Mouse (Mus musculus): ENCODE measurements around the gene Naif1.

The Naif1 gene

DNA sequence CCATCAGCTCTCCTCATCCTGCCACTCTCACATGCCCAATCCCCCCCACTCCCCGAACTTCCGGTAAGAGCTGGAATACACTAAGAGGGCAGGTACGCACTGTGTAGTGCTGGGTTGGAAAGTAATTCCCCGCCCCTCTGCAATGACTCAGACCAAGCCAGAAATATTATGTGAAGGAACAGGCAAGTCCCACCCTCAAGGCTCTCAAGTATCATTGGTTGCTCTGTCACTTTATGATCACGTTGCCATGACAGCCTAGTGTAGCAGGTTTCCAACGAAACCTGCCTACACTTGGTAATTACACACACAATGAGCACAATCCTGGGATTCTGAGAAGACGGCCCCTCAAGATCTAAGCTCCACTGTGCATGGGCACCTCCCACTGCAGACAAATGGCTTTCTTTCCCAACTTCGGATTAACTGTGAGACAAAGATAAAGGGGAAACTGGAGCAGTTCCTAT lies 22.0 kb upstream of the Naif1 start:
- DNase-seq: peak; percentile 52

DNA sequence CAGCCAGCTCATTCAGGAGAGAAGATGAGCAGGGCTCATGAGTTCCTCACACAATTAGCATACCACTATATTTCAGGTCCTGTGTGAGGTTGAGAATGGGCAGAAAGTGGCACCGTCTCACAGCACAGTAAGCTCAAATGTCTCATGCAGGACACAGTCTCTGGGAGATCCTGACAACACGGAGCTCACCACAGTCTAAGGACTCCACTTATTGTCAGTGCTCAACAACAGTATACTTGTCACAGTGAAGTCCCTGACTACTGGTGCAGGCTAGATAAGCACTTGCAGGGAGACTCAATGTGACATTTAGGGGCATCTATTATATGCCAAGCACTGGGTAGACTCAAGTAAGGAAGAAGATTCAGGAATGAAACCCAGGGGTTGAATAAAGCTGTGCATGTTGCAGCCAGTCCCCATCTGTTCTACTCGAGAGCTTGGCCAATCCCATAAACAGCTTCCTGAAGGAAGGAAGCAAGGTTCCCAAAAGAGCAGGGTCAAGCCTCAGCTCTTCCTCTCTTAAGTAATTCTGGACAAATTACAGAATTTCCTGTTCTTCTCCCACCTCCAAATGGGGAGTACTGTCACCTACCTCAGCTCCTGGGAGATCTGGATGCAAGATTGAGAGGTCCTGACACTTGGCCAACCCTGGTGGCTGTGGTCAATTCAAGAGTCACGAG lies 20.9 kb upstream of the Naif1 start:
- DNase-seq: peak; percentile 37

DNA sequence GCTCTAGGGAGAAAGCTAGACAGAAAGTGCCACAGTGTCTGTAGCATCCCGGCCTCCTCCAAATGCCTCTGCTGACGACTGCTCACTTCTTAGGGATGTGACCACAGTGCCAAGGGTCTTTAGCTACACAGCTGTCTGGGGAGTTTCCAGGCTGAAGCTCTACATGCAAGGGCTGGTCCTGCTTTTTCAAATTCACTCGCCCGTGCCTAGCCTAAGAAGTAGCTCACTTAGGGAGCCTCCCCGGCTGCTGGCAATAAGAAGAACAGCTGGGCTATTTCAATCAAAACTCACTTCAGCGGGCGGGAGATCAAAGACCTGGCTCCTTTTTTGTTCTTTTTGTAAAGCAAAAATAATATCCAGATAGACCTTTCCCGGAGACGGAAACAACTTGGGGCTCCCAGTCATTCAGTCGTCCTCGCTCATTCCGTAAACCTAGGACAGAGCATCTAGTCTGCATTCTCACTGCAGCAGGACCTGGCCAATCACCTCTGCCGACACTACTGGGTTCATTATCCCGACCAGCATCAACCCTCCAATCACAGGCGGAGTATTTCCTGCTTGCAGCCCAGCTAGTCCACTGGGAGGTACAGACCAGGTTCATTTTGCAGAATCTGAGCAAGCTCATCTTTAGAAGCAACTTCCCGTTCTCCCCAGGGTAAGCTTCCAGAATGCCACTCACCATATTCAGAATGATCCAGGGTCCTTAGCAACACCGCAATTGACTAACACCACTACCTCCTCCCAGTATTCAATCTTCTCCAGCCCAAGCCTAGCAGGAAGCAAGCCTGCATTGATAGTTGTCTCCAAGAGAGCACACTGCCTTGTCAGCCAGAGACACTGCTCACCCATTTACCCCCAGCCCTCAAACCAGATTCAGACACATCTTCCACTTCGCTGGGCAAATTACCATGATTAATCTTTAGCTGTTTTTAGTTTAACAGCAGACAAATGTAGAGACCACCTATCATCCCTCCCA lies 19.3 kb upstream of the Naif1 start:
- peak; percentile 97 for DNase-seq

DNA sequence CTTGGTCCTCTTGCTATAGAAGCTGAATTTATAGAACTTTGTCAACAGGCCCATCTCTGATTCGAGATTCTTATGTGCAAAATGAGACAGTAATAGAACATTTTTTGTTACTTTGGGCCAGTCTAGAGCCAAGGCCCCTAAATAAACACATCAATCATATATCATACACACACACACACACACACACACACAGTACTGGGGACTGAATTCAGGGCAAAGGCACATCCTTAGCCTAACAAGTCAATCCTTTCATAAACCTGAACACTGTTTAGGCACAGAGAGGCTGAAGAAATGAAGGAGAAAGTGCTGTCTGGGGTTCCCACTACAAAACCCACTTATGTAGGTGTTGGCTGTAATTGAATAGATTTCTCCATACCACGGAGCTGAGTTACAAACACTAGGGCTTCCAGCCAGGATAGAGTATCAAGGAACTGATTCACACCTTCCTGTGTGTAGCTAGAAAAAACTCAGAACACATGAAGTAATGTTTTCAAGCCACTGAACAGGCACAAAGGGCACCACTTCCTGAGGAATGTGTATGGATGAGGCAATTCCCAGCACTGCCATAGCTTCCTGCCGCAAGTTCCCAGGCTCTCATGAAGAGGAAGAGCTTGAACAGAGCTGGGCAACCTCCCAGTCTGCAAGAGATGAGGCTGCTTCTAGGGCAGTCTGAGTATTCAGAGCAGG lies 13.4 kb upstream of the Naif1 start:
- DNase-seq: no peak

DNA sequence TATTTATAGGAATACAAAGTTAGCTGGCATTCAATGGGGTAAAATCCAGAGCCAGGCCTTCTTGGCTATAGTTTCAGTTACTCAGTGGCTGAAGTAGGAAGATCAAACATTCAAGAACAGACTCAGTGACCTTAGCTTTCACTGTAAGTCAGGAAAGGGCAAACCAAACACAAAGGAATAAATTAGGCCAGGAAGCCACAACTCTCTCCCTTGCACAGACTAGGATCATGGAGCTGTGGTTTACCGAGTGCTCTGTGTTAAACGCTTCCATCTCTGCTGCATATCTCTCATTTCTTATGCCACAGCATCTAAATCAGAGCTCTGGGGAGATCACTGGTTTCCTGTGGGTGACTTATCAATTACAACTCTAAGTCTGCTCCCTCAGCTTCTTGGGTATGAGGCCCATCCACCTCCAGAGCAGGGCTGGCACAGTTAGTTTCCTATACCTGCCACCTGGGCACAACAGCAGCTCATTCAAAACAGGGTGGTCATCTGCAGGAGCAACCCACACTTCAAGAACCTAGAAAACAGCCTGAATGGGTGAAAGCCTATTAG lies 12.6 kb upstream of the Naif1 start:
- DNase-seq: no peak

DNA sequence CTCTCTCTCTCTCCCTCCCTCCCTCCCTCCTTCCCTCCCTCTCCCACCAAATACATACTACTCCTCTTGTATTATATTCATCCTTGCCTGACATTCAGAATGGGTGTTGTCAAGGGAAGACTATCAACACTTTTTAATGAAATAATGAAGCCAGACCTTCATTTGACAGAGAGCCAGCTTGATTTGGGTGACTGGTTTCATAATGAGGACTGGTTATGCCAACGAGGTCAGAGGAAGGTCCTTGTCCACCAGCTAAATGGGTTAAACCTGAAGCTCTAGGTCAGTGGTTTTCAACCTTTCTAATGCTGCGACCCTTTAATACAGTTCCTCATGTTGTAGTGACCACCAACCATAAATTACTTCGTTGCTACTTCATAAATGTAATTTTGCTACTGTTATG lies 11.5 kb upstream of the Naif1 start:
- no peak for DNase-seq

DNA sequence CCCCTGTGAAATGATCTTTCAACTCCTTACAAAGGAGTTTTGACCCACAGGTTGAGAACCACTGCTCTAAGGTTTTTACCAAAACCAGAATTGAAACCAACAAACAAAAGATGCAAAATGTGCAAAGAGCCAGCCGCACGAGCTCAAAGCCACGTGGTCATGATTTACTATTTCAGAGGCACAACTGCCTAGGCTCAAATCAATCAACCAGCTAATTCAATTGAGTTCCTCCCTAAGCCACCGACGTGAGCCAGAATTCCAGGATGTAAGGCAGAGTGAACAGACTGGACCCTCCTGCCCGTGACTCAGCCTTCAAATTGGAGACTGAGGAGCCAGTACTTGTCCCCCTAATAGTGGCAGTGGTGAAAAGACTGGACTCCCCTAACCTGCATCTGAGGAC lies 11.1 kb upstream of the Naif1 start:
- no peak for DNase-seq

DNA sequence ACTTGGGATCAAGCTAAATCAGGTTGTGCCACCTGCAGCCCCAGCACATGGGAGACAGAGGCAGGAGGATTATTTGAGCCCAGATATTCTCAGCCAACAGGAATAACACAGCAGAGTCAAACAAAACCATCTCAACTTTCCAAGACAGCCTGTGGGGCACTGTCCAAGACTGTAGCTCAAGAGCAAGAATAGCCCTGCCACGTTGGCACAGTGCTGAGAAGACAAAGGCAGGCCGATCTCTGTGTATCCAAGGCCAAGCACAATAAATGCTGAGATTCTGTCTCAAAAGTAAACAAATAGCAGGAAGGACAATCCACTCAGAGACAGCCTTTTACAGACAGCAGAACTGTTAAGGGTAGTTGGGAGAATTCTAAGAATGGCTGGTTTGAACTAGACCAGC lies 10.1 kb upstream of the Naif1 start:
- no peak for DNase-seq

DNA sequence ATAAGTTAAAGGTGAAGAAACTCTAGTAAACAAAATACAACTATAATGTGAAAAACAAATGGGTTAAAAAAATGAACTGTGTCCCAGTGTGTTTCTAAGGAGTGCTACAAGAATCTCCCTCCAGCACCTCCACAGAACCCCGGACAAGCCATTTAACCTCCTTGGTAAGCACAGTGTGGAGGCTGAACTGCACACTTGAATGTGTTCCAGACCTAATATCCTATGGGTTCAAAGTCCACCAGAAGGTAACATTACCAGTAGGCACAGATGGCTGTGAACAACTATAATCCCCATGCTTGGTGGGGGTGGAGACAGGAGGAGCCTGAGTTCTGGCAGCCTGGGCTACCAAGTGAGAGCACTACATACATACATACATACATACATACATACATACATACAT lies 9.6 kb upstream of the Naif1 start:
- peak; percentile 3 for DNase-seq

DNA sequence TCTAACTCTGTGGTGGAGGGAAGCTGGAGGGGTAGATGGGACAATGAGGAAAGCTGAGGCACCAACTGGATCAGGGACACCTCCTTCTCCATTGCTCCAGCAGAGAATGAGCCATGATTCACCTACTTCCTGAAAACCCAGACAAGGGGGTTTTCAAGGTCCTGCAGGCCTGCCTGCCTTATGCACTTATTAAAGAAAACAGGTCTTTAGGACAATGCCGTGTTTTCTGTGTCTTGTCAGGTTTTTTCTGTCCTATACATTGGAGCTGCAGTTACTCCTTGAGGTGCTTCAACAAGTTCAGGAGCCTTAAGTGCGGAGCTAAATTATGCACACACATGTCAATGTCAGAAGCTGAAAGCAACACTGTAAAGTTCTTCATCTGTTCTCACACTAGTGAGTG lies 8.7 kb upstream of the Naif1 start:
- no peak for DNase-seq

DNA sequence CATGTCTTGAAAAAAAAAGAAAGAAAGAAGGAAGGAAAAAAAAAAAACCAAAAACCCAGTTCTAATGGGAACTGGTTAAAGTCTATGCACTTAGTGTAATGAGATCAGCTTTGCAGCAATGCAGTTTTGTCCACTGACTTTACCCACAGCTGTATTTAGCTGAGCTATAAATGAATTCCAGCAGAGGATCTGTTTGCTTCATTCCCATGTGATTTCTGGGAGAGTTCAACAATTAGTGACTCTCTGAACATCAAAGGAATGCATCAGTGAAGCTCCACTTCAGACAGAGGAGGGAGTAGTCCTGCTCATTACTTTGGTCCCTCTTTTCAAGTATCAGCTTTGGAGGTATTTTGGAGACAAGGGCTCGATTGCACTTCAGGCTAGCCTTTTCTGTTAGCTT lies 4.7 kb upstream of the Naif1 start:
- DNase-seq: no peak

DNA sequence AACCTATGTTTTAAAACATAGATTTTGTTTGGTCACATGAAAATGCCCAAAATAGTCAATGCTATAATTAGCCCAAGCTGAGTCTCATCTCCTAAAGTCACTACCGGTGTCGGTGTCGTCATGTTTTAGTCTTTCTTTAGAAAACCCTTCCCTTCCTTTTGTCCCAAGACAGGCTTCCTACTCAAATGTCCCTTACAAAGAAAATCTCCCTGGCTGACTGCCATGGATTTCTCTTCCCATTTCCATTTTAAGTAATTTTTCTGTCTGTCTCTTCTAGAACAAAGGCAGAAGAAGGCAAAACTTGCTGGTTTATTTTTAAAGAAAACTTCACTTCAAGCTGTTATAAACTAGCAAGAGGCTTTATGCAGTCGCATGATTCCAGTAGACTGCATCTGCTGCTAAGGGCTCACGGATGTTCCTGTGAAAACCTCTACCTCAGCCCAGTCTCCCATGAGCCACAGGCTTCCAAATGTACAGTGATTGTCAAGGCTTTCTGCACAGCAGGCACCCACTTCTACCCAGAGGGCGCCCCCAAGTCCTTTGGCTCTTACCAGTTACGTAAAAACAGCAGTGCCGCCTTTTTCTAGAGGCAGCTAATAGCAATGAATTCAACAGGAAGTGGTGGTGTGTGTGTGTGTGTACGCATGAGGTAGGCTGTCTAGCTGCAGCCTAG lies 2.9 kb upstream of the Naif1 start:
- peak; percentile 30 for DNase-seq

DNA sequence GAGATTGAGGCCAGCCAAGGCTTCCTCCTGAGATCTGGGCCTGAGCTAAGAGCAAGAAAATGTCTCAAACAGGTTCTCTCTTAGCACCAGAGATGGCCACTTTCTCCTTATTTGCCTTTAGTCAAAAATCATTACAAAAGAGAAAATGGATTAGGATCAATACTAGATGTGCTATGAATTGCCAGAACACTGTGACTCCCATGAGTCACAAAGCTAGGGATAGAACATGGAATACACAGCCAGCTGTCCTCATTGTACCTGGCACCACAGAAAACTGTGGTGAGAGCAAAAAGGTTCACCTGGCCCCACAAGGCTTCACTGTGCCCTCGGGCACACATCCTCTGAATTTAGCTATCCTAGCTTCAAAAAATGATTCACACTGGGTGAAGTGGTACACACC lies 1.8 kb upstream of the Naif1 start:
- peak; percentile 12 for DNase-seq

DNA sequence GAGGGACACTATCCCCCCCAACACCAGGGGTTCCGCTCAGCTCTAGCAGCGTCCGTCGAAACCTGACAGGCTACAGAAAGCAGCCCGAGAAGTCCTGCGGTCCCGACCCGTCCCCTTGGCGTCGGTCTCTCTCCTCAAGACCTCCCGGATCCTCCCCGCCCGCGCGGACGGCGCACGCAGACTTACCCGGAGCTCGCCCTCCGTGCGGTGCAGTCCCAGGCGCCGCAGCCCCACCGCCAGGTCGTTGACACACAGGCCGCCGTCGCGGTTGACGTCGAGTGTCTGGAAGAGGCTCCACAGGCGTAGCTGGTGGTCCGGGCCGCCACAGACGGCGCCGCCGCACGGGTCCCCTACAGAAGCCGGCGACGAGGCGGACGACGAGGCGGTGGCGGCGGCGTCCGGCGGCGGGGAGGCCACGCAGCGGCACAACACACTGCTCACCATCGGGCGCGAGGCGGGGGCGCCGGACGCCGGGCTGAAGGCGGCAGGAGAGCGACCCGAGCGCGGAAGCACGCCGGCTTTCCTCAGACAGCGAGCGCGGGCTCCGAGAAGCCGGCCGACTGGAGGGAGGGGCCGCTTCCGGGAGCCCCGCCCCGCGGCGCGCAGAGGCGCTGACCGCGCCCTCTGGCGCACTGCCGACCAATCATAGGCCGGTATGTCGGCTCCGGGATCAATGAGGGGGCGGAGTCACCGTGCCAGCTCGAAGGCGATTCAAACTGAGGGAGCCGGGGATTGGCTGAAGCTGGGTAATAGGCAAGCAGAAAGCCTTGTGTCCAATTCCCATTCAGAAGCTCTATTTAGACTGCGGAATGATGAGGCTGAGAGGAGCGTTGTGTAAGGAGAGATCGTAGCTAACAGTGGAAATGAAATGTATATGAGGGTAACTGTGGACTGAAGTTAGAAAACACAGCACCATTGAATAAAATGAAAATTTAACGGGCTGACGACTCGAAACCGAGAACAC lies 906 bp downstream of the Naif1 start, which contains the start of gene Slc25a25:
Gene Slc25a25 (minus strand): TSS at position 565 of the 964 bp plus-strand sequence.
- DNase-seq: peak; percentile 98

DNA sequence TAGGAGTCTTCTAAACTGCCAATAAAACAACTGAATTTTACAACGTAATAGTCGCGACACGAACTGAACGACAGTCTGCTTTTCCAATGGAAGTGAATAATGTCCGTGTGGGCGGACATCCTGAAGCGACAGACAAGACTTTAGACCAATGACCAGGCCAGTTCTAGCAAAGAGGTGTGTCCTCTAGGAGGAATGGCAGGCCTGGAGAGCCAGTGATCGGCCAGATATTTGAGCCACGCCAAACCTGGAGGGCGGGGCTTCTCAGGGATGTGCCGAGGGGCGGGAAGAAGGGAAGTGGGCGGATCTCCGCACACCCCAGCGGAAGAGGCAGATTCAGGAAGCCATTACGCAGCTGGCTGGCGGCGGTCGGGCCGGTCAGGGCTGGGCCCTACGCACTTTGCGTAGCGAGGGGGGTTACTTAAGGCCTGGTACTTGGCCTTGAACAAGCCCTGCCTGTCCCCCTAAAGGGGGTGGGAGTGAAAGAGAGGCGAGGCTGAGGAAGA lies 1.7 kb downstream of the Naif1 start:
- peak; percentile 100 for DNase-seq

DNA sequence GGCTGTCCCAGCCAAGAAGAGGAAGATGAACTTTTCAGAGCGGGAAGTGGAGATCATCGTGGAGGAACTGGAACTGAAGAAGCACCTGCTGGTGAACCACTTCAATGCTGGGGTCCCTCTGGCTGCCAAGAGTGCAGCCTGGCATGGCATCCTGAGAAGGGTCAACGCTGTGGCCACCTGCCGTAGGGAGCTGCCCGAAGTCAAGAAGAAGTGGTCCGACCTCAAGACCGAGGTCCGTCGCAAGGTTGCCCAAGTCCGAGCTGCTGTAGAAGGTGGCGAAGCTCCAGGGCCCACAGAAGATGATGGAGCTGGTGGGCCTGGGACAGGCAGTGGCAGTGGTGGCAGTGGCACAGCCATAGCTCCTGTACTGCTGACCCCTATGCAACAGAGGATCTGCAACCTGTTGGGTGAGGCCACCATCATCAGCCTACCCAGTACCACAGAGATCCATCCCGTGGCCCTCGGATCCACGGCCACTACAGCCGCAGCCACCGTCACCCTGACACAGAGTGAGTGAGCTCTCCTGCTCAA lies 2.2 kb downstream of the Naif1 start:
- DNase-seq: no peak

DNA sequence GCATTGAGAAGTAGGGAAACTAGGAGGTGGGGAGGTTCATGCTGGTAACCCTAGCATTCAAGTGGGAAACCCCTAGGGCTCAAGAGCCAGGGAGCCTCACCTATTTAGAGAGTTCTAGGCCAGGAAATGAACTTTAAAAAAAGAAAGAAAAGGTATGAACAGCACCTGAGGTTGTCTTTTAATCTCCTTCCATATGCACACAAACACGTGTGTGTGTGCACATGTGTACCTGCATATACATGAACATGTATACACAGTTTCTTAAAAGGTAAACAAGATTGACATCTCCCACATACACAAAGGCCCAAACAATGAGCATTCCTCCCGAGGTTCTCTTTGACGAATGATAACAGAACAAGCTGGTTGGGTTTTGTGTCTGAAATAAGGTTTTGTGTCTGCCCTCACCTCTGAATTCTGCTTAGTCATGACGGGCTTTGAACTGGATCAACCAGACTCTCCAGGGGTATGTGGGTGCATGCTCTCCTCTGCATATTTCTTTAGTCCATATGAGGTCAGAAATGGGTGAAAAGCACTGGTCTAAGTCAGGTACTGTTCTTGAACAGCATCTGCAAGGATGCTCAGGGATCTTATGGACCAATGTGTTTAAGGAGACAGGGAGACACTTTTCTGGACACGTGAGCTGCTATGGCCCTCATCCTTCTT lies 3.5 kb downstream of the Naif1 start:
- peak; percentile 34 for DNase-seq

DNA sequence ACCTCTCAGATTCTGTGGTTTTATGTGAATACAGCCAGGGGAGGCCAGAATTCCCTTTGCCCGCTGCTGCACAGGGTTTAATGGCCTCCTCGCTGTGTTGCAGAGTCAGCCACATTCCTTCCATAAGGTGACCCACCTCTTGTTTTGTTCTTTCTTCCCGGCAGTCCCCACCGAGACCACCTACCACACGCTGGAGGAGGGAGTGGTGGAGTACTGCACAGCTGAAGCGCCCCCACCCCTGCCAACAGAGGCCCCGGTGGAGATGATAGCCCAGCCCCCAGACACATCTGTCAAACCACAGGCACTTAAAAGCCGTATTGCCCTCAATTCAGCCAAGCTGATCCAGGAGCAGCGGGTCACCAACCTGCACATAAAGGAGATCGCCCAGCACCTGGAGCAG lies 4.4 kb downstream of the Naif1 start:
- peak; percentile 27 for DNase-seq

DNA sequence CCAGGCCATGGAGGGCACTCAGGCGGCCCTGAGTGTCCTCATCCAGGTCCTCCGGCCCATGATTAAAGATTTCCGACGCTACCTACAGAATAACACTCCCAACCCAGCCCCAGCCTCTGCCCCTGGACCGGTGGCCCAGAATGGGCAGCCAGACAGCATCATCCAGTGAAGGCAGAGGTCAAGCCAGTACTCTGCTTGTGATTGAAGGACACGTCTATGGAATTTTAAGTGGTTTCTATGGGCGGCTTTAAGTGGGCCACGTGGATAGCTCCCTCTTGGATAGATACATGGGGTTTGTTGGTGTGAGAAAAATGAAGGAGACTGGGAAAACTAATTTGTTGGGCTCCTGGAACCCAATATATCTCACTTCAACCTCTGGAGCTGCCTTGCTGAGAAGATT lies 4.8 kb downstream of the Naif1 start:
- DNase-seq: no peak

DNA sequence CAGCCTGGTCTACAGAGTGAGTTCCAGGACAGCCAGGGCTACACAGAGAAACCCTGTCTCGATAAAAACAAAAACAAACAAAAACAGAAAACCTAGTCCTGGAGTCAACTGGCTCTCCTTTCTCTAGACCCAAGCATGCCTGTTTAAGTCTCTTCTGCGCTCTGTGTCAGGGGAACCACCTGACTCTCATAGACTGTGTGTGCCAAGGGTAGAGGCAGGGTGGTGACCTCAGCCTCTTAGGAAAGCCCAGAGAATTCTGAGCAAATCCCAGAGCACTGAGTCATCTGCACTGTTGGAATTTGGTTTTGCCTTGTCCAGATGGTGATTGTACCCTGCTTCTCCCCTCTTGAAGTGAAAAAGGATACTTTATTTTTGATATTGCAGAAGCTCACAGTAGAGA lies 8.0 kb downstream of the Naif1 start:
- DNase-seq: no peak

Data from cerebellum, adult 9-10 months (tissue).